Mouse (Mus musculus) hematopoietic stem cell, adult 5-6 weeks (primary cell): ENCODE results near the gene Nipal3. TPM values are rescaled to one million over a fixed set of nuclear protein-coding genes. Genes with fewer than 3 reads are reported as not detected.
A peak's percentile ranks its signal among the peaks of the same experiment; 100 is the strongest.

Source experiments
- ATAC-seq, 2 experiments: fragments of 125-278 bp in 1 of 2; replicated peaks in 1 of 2; 2 replicates each; pipeline ENCODE4 v1.8.0; 2016 to 2017; ENCODE audit warnings: inconsistent platforms in 2 of 2, mild to moderate bottlenecking in 2 of 2, moderate number of reproducible peaks in 2 of 2, low read depth in 1 of 2, moderate TSS enrichment in 1 of 2; ENCODE audit not compliant: low FRiP score in 2 of 2, poor library complexity in 2 of 2, severe bottlenecking in 2 of 2, insufficient read depth in 1 of 2, low TSS enrichment in 1 of 2
- total RNA-seq: library from RNA; stranded (forward); fragments of 172-1452, 232-1000 nt; gene quantifications from 2 replicates; pipeline ENCODE4 v1.2.3, GENCODE M21; 2017

Nipal3 gene
- total RNA-seq, 1 experiment from 2014 or later = 20.1 TPM

GRCm38 (mm10) chr4:135509515-135509914 is 14.7 kb upstream of the Nipal3 start:
- ATAC-seq = no peak

DNA sequence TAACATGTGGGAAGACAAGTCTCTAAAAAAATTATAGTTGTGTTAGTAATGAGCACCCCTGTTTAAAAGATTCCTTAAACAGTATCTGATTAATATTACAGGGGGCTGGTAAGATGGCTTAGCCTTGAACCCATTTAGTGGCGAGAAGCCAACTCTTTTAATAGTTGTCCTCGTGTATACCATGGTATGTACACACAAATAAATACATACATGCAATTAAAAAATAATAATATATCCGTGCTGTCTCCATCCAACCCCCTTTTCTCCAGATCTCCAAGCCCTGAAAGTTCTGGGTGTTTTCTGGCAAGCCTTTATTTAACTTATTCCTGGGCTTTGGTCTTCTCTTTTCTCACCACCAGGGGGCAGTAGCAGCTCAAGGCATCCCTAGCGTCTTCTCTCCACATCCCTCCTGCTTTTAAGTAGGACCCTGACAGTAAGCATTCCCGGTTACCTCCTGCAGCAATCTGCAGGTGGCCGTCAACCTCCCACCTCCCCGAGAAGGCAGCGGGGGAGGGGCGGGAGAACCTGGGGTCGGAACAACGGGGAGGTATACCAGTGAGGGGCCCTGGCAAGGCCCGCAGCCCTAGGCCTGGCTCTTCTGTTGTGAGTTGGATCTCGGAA is 13.7 kb upstream of the Nipal3 start:
- ATAC-seq = no peak

- peak; percentile 67 to 70 for ATAC-seq
These were observed 12.9 kb upstream of the Nipal3 start for GRCm38 (mm10) chr4:135507547-135508350.

- peak; percentile 34 to 57; a peak in 3 of 4 replicates for ATAC-seq
These were observed 11.0 kb upstream of the Nipal3 start for GRCm38 (mm10) chr4:135505794-135506193.

DNA sequence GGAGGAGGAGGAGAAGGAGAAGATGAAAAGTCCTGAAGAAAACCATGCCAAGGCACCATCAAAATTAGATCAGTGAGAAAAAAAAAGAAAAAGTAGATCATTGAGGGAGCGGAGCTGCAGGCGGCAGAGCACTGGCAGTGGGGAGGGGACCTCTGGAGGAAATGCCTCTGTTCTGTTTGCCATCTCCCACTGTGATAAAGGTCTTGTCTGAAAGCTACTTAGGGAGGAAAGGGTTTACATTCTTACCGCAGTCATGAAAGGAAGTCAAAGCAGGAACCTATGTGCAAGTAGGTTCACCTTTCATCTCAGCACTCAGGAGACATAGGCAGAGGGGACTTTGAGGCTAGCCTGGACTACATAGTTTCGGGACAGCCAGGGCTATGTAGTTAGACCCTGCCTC is 6.7 kb upstream of the Nipal3 start:
- peak; percentile 49 to 51; a peak in 2 of 4 replicates for ATAC-seq

- ATAC-seq = peak; percentile 45 to 59; a peak in 1 of 4 replicates
These were observed 5.0 kb upstream of the Nipal3 start for GRCm38 (mm10) chr4:135499831-135500230.

DNA sequence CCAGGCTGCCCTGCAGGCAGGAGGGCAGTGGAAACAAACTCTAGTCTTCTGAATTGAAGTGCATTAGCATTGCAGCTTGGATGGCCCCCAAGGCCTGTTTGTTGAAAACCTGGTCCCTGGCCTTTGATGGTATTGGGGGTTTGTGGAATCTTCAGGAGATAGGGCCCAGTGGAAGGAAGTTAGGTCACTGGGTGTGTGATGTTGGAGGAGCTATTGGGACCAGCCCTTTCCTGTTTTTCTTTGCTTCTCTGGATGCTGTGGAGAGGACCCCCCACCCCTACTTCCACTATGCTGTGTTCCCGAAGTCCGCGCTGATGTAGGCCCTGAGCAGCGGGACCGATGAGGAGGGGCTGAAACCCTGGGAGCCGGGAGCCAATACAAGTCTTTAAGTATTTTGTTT is 3.3 kb upstream of the Nipal3 start:
- ATAC-seq = no peak

DNA sequence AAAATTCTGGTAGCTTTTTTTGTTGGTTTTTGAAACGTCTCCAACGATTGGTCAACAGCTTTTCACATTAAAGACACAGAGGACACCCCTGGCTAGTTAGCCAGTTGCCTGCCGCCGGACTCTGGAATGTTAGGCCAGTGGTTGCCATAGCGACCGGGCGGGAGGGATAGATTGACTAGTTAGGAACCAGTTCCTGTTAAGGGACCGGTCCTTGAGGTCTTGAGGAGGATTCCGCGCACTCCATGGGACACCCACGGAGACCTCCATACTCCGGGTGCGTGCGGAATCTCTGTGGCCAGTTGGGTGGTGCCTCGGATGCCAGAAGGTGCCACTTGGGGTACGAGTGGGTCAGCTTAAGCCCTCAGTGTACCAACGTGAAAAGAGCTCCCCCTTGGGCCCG is 972 bp upstream of the Nipal3 start:
- no peak for ATAC-seq

GRCm38 (mm10) chr4:135495397-135495791 is 556 bp upstream of the Nipal3 start:
- ATAC-seq = no peak

GRCm38 (mm10) chr4:135493691-135494520 is 932 bp downstream of the Nipal3 start:
- ATAC-seq = peak; percentile 15 to 47; a peak in 2 of 4 replicates

GRCm38 (mm10) chr4:135493271-135493670 is 1.6 kb downstream of the Nipal3 start:
- ATAC-seq = no peak

DNA sequence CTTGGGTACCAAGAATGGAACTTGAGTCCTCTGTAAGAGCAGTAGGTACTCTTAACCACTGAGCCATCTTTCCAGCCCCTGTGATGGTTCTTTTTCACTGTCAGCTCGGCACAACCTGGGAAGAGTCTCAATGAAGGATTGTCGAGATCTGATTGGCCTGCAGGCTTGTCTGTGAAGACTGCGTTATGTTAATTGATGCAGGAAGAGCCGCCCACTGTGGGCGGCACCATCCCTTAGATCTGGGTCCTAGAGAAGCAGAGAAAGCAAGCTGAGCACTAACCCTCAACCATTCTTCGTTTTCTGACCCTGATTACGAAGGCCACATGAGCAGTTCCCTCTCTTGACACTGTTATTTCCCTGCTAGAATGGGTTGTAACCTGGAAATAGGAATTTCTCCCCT is 5.6 kb downstream of the Nipal3 start:
- ATAC-seq = no peak

DNA sequence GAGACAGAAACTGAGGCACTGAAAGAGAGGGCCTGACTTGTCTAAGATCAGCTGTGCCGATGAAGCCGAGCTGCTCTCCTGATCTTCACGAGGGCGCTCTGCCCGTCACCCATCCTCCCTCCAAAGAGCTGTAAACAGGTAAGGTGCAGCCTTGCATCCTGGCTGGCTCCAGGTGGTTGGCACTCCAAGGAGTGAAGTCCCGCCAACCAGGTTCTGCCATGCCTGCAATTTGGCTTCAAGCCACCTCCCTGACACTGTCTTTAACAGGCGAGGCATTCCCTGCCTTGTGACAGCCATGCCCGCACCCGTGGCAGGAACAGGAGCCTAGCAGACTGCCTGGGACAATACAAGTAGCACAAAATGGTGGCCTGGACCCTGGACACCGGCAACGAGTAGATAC is 8.5 kb downstream of the Nipal3 start:
- ATAC-seq = no peak

- ATAC-seq = no peak
These were observed 9.8 kb downstream of the Nipal3 start for GRCm38 (mm10) chr4:135485086-135485485.

DNA sequence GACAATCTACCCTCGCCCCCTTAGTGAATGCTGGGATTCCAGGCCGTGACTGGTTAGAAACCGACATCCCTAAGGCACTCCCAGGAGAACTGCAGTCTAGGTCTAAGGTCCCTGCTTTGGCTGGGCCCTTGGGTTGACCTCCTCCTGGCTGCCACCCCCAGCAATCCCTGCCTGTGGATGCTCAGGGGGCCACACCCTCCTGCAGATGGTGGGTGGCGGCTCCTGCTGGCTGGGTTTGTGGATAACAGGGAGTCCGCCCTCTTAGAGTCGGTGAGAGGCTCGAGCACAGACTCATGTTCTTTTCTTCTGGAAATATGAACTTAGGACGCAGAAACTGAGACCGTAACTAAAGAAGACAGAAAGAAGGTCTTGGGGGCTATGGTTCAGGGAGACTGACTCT is 14.5 kb downstream of the Nipal3 start:
- no peak for ATAC-seq

- ATAC-seq = no peak
These were observed 17.0 kb downstream of the Nipal3 start for GRCm38 (mm10) chr4:135477851-135478250.

- ATAC-seq = no peak
These were observed 31.4 kb downstream of the Nipal3 start for GRCm38 (mm10) chr4:135463406-135463805.

DNA sequence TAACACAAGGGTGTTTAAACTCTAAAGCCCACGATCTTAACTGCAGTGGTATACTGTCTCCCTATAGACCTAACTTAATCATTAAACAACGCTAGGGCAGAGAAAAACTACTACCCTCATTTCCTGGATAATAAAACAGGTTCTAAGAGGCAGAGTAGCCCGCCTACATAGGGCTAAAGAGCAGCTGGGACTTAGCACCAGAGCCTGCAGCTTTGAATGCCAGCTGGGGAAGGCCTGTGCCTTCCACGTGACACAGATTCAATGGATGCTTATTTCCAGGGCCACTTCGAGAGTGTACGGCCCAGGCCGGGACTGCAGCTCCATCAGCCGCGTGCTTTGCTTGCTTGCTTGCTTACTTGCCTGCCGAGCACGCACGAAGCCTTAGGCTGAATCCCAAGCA is 41.3 kb downstream of the Nipal3 start:
- ATAC-seq = no peak
